Mouse (Mus musculus): ENCODE data around the gene Sult1a1. TPM values are rescaled to one million over a fixed set of nuclear protein-coding genes. Genes with fewer than 3 reads are reported as not detected.

Gene Sult1a1
- polyA plus RNA-seq, 1 experiment, result 1.6 TPM

DNA sequence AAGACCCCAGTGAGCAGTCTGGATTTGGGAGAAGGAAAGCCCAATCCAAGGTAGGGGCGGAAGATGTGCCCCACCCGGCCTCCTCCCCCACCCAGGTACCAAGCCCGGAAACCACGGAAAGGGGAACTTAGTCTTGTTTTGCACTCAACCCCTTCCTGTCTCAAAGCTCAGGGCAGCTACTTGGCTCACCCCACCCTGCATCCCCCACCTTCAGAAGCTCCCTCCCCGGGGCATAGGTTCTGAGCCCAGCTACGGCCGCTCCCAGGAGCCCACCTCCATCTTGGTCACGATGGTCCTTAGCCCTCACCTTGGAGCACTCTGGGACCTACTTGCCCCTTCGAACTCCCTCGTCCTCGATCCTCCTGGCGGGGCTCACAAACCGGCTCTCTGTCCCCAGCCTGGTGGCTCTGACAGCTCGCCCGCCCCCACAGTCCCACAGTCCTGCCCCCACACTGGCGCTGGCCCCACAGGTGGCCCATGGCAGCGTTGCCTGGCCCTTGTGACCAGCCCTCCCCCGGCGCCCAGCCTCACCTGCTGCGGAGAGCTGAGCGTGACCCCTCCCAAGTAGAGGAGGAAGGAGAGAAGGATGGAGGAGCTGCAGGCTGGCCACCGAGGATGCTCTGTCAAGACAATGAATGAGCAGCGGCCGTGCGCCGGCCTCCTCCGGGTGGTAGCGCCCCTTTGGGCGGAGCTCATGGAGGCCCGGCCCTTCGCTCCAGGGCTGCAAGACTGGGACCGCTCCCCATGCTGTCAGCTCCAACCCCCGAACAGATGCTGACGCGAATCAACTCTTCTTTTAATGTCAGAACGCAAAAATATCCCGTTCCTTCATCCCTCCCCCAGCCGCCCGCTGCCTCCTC is 28.1 kb upstream of the Sult1a1 start:
- peak; percentile 91 for DNase-seq (ENCODE audit: low read depth)
- peak; percentile 73; the same call in 1 of the 2 replicates for TF ChIP-seq POLR2A (IDR thresholded peaks at IDR 0.05; ENCODE audit: borderline replicate concordance, extremely low read depth, insufficient read depth, insufficient read length, poor library complexity, severe bottlenecking)
- TF ChIP-seq CTCF (IDR thresholded peaks at IDR 0.05; ENCODE audit: borderline replicate concordance, extremely low read depth, insufficient read depth, insufficient read length), result no peak

DNA sequence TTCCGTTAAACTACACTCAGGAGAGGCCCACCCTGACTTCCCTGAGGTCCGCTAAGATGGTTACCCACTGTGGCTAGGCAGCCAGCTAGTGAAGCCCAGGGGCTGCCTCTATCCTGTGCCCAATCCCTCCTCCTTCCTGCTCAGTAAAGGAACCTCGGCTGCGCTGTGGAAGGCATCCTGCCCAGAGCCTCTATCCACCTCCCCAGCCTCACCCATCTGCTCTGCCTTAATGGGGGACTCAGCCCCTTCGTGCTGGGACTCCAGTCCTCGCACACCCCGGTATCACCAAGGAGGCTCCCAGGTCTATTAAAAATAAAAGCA is 27.5 kb upstream of the Sult1a1 start:
- TF ChIP-seq CTCF (IDR thresholded peaks at IDR 0.05; ENCODE audit: borderline replicate concordance, extremely low read depth, insufficient read depth, insufficient read length) (no peak), POLR2A (IDR thresholded peaks at IDR 0.05; ENCODE audit: borderline replicate concordance, extremely low read depth, insufficient read depth, insufficient read length, poor library complexity, severe bottlenecking) (no peak)
- peak; percentile 46 for DNase-seq (ENCODE audit: low read depth)

- no peak for TF ChIP-seq POLR2A (IDR thresholded peaks at IDR 0.05; ENCODE audit: borderline replicate concordance, extremely low read depth, insufficient read depth, insufficient read length, poor library complexity, severe bottlenecking)
- TF ChIP-seq CTCF (IDR thresholded peaks at IDR 0.05; ENCODE audit: borderline replicate concordance, extremely low read depth, insufficient read depth, insufficient read length), result no peak
- DNase-seq (ENCODE audit: low read depth), result no peak
Observed at GRCm38 (mm10) chr7:126702861-126703756, 26.9 kb upstream of the Sult1a1 start.

- no peak for TF ChIP-seq CTCF (IDR thresholded peaks at IDR 0.05; ENCODE audit: borderline replicate concordance, extremely low read depth, insufficient read depth, insufficient read length)
- TF ChIP-seq POLR2A (IDR thresholded peaks at IDR 0.05; ENCODE audit: borderline replicate concordance, extremely low read depth, insufficient read depth, insufficient read length, poor library complexity, severe bottlenecking), result no peak
- DNase-seq (ENCODE audit: low read depth), result no peak
Observed at GRCm38 (mm10) chr7:126702358-126702757, 26.1 kb upstream of the Sult1a1 start.

DNA sequence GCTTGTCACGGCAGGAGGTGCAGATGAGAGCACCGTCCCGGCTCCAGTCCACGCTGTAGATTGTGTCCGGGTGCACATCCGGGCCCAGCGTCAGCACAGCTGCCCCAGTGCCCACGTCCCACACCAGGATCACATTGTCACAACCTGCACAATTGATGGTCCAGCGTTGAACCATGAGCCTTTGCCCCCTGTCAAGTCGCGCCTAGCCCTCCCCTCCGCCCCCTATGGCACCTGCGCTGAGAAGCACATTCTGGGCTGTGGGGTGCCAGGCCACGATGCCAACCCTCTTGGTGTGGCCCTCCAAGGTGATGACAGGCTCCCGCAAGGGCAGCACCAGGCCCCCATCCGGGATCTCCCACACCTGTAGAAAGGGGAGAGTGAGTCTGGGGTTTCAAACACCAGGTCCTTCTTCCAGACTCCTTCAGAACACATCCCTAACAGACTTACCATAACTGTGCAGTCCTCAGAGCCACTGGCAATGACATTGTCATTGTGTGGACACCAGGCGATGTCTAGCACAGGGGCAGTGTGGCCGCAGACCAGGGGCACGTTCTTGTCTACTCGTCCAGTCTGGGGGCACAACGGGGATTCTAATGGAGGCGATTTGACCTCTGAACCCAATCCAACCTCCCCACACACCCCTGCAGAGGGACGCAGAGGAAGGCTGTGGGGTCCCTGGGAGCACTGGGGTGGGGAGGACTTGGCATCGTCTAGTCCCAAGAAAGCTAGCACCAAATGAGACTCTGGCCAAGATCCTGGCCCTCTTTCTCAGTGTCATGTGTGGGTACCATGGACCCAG is 25.5 kb upstream of the Sult1a1 start:
- DNase-seq (ENCODE audit: low read depth), result no peak
- no peak for TF ChIP-seq CTCF (IDR thresholded peaks at IDR 0.05; ENCODE audit: borderline replicate concordance, extremely low read depth, insufficient read depth, insufficient read length)
- no peak for TF ChIP-seq POLR2A (IDR thresholded peaks at IDR 0.05; ENCODE audit: borderline replicate concordance, extremely low read depth, insufficient read depth, insufficient read length, poor library complexity, severe bottlenecking)

GRCm38 (mm10) chr7:126701070-126701469 is 24.8 kb upstream of the Sult1a1 start:
- DNase-seq (ENCODE audit: low read depth), result peak; percentile 84
- peak; percentile 94 for TF ChIP-seq CTCF (IDR thresholded peaks at IDR 0.05; ENCODE audit: borderline replicate concordance, extremely low read depth, insufficient read depth, insufficient read length)
- TF ChIP-seq POLR2A (IDR thresholded peaks at IDR 0.05; ENCODE audit: borderline replicate concordance, extremely low read depth, insufficient read depth, insufficient read length, poor library complexity, severe bottlenecking), result no peak

DNA sequence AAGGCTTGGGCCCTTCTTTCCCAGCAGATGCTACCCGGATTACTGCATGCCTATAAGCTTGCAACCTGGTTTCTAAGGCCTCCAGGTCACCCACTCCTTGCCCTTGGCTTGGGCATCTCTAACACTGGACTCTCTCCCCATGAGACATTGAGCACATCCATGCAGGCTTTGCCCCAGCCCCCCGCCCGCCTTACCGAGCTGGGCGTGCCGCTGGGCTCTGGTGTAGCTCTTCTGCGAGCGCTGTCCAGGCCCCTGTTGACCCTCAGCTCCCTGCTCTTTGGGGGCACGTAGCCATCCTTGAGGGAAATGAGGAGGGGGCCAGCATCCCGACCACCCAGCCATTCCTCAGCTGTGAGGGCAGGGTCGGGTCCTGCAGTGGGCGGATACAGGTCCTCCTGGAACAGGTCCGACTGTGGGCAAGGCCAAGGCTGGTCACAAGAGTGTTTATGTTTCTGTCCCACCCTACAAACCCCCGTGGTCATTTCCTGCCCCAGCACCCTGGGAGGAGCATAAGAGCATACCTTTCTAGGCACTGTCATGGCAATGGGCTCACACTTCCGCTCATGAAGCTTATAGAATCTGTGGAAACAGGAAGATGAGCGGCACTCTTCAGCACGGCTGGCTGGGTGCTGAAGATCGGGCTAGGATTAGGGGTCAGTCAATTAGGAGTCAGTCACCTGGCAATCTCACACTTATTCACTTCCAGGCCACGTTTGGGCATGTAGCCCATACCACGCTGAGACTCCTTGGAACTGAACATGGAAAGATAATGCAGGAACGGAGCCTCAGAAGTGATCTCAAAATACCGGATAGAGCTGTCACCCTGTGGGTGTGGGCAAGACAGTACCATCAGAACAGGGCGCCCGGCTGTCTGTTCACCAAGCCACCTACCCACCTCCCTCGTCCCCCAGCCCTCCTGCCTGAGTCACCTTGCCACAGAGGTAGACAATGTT is 24.1 kb upstream of the Sult1a1 start:
- DNase-seq (ENCODE audit: low read depth), result no peak
- TF ChIP-seq CTCF (IDR thresholded peaks at IDR 0.05; ENCODE audit: borderline replicate concordance, extremely low read depth, insufficient read depth, insufficient read length) (no peak), POLR2A (IDR thresholded peaks at IDR 0.05; ENCODE audit: borderline replicate concordance, extremely low read depth, insufficient read depth, insufficient read length, poor library complexity, severe bottlenecking) (no peak)

DNA sequence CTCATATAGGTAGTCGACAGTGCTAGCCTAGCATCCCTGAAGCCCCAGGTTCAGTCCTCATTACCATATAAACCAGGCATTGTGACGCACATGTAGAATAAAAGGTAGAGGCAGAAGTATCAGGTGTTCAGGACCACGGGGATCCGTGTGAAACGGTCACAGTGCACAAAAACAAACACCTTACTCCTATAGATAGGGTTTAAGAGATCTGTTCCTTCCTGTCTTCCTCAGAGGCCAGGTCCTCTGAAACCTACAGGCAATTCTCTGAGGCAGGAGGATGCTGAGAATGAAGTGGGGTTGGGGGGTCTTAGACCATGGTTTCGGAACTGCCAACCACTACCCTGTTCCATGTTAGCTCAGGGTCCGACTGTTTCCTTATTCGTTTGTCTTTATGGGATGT is 21.6 kb upstream of the Sult1a1 start:
- no peak for DNase-seq (ENCODE audit: low read depth)
- TF ChIP-seq CTCF (IDR thresholded peaks at IDR 0.05; ENCODE audit: borderline replicate concordance, extremely low read depth, insufficient read depth, insufficient read length), result no peak
- TF ChIP-seq POLR2A (IDR thresholded peaks at IDR 0.05; ENCODE audit: borderline replicate concordance, extremely low read depth, insufficient read depth, insufficient read length, poor library complexity, severe bottlenecking), result no peak

DNA sequence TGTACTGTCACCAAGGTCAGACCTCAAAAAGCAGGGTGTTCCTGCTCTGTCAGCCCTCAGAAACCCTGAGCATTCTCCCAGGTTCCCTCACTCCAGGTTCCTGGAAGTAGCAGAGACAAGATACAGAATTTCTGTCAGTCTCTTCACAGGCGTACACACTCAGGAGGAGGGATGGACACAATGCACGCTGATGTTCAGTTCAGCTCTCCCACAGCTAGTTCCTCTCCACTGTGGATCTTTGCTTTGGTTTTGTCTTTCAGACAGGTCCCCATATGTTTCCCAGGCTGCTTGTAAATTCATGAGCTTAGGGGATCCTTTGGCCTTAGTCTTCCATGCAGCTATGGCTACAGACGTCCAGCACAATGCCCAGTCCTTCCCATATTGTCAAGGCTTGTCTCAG is 20.7 kb upstream of the Sult1a1 start:
- no peak for DNase-seq (ENCODE audit: low read depth)
- TF ChIP-seq POLR2A (IDR thresholded peaks at IDR 0.05; ENCODE audit: borderline replicate concordance, extremely low read depth, insufficient read depth, insufficient read length, poor library complexity, severe bottlenecking) (no peak), CTCF (IDR thresholded peaks at IDR 0.05; ENCODE audit: borderline replicate concordance, extremely low read depth, insufficient read depth, insufficient read length) (no peak)

DNA sequence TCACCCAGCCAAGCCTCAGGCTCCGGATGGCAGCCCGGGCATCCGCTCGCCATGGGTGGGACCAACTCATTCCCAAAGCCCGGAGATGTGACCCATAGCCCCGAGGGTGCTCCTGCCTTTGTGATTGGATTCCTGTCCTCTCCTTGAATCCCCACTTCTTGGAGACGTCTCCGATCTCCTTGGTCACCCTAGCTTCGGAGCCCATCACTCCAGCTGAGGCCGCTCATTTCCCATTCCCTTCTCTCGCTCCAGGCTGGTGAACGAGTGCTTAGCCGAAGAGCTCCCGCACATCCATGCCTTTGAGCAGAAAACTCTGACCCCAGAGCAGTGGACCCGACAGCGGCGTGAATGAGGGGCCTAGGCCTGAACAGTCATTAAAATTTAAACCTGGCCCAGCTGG is 20.1 kb upstream of the Sult1a1 start:
- no peak for DNase-seq (ENCODE audit: low read depth)
- TF ChIP-seq POLR2A (IDR thresholded peaks at IDR 0.05; ENCODE audit: borderline replicate concordance, extremely low read depth, insufficient read depth, insufficient read length, poor library complexity, severe bottlenecking) (no peak), CTCF (IDR thresholded peaks at IDR 0.05; ENCODE audit: borderline replicate concordance, extremely low read depth, insufficient read depth, insufficient read length) (no peak)
